Mouse (Mus musculus): ENCODE results near the gene Upk2.

Gene Upk2

DNA sequence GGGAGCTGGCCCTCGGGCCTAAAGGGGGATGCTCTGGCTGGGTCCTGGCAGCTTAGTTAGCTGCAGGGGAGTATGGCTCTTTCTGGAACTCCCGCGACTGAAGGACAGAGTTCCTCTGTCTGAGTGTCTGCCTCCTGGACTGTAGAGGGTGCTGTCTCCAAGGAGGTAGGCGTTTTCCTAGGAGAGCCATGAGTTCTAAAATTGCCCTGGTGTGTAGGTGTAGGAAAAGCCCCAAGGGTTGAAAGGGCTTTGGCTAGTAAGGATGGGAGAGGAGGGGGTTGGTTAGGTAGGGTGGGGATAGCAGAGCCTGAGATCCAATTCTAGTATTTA lies at the start of gene Upk2:
Gene Upk2 (minus strand): TSS at position 86 of the 330 bp plus-strand sequence.
- in situ Hi-C loops (cut with MboI, MseI) = loop anchor here (5.0 kb wide), 1 partner anchor 197 kb away; no protein-coding TSS in a partner anchor

DNA sequence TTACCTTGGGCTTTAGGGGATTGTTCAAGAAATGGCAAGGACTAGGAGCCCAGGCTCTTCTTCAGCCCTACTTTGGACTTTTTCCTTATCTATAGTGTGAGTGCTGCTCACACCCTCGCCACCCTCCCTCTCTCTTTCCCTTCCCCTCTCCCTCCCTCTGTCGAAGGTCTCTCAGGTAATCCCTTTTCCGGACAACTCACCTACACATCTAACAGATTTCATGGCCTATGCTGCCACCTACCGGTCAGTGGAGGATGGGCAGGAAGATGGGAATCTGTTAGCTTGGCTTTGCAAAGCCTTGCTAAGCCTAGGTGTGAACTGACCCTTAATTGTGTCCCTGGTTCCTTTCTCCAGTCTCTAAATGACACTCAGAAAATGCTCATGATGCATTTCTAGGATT lies 47.2 kb upstream of the Upk2 start:
- in situ Hi-C loops (cut with MboI, MseI) = loop anchor here (5.0 kb wide), 1 partner anchor 40 kb away; no protein-coding TSS in a partner anchor

DNA sequence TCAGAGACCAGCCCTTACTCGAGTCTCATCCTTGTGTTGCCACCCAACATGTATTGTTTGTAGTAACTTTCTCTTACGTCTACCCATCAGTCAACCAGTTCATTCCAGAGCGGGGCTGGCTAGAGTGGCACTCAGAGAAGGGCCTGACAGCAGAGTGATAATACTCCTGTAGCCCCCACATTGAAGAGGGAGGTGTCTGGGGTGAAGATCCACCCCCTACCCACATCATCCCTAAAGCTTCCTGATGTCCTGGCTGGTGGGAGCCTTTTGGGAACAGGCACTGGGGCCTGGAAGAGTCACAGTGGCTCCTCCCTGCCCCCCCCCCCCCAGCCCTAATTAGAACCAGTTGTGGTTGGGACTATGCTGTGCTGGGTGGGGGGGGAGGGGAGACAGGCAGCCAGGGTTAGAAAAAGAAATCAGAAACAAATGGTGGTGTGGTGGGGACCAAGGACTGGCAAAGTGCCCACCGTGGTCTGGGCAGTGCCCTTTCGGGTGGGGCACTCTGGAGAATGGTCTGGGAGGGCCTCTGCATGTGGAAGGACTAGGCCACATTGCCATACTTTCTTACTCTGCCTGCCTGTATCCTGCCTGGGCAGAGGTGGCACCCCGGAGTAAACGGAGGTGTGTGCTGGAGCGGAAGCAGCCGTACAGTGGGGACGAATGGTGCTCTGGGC lies 46.6 kb upstream of the Upk2 start:
- in situ Hi-C loops (cut with MboI, MseI) = loop anchor here (5.0 kb wide), 1 partner anchor 39 kb away; no protein-coding TSS in a partner anchor

DNA sequence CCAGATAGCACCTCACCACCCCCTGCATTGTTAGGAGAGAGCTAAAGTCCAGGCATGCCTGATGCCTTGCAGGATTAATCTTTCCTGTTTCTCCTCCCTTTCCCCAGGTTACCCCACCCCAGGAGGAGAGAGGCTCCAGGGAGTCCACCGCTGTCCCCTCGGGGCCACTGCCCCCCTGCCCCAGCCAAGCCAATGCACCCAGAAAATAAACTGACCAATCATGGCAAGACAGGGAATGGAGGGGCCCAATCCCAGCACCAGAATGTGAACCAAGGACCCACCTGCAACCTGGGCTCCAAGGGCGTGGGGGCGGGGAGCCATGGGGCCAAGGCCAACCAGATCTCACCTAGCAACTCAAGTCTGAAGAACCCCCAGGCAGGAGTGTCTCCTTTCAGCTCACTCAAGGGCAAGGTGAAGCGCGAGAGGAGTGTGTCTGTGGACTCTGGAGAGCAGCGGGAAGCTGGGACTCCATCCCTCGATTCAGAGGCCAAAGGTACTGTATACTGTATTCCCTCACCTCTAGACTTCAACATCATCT lies 45.9 kb upstream of the Upk2 start:
- in situ Hi-C loops (cut with MboI, MseI) = loop anchor here (5.0 kb wide), 1 partner anchor 38 kb away; no protein-coding TSS in a partner anchor

DNA sequence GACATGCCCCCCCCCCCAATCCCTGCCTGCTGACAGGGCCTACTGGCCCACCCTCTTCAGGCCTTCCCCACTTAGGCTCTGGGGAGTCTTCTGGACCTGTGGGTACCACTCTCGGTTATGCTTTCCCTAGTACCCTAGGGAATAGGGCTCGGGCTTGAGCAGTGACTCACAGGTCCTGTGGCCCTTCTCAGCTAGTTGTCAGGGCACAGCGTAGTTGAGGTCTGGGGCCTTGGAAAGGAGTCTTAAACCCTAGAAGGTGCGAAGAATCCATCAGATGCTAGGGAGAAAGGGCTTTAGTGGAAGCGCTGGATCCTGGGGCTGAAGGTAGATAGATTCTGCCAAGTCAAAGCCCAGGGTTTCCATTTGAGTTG lies 45.4 kb upstream of the Upk2 start:
- in situ Hi-C loops (cut with MboI, MseI) = loop anchor here (5.0 kb wide), 1 partner anchor 38 kb away; no protein-coding TSS in a partner anchor

DNA sequence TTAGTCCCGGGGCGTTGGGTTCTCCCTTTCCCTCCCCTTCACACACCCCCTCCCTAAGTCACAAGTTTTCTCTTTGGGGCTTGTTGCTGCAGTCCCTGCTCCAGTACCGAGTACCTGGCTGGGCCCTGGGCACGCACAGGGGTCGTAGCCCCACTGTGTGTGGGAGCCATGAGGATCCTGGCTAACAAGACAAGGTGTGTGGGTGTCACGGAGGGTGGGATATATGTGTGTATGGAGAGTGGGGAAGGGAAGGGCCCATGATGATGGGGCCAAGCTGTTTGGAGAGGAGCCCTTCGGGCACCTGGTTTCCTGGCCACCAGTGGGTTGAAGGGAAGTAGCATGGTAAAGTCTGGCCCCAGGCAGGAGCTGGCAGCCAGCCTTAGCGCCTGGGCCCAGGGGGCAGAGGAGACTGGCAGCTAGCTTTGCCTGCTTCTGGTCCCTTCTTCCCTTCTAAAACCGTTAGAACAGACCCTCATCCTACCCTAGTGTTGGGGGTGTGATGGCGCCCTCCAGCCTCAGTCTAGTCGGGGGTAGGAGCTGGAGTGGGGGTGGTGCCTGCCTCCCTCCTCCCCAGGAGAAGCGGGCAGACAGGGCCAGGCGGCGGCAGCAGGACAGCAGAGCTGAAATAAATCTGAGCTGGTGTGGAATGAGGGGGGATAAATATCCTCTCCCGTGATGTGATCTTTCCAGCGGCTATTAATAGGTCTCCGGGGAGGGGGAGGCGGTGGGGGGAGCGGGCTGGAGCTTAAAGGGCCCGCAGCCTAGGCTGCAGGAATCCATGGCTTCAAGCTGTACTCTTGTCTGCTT lies 44.8 kb upstream of the Upk2 start:
- in situ Hi-C loops (cut with MboI, MseI) = loop anchor here (5.0 kb wide), 1 partner anchor 37 kb away; no protein-coding TSS in a partner anchor

DNA sequence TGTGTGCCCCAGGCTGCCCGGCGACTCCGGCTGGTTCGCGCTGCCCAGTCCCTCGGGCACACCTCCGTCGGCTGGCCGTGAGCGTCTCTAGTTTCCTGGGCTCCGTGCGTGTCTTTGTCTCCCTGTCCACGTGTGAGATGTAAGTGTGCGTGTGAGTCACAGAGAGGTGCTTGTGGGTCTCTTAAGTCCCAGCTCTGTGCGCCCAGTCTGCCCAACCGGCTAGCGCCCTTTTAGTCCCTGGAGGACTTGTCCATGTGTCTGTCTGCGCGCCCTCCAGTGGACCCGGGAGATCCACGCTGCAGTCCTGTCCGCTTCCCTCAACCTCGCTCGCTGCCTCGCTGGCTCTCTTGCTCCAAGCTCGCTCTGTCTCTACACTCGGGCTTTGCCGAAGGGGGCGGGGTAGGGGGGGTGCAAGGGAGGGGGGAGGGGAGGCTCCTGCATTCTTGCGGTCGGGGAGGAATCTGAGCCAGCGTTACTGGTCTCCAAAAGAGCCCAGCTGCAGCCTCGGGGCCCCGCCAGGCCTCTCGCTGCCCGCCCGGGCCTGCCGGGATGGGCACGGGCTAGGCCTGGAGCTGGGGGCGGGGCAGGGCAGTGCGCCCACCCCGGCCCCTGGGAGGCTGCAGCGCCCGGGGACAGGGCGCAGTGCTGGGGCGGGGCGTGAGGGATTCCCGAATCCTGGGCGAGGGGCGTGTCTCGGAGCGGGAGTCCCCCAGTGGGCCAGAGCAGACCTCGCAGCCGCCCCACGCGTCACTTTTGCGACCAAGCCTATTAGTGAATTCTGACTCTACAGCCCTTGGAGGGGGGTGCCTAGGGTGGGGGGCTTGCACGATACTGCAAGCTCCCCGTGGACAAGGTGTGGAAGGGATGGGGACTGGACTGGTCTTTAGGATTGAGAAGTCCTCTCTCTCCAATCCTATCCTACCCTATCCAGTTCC lies 43.9 kb upstream of the Upk2 start:
- in situ Hi-C loops (cut with MboI, MseI) = no loop called here

DNA sequence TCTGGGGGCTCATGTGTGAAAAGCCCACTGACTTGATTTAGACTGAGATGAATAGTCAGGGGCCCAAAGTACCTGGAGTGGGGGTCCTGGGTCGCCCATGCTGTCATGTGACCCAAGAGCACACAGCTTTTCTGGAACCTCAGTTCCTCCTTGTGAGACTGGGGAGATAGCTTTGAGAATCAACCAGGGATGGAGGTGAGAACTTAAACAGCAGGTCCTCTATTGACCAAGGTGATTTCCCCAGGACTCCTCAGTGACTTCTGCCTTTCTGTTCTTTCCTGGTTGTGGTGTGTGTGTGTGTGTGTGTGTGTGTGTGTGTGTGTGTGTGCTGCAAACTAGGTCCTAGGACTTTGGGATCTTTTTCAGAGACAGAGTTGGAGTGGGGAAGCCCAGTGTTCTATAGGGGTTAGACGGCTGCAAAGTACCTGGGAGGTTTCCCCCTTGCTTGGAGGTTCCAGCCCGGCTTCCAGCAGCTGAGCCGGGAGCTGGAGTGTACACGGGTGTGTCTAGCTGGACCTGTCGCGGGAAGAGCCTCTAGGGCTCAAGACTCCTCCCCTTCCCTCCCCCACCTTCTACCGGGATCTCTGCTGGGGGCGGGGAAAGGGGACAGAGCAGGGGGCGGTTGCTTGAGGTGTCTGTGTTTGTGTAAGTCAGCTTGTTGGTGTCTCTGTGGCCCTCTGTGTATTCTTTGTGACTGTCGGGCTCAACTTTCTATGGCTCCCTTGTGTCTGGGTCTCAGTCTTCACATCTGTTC lies 43.0 kb upstream of the Upk2 start:
- in situ Hi-C loops (cut with MboI, MseI) = no loop called here

DNA sequence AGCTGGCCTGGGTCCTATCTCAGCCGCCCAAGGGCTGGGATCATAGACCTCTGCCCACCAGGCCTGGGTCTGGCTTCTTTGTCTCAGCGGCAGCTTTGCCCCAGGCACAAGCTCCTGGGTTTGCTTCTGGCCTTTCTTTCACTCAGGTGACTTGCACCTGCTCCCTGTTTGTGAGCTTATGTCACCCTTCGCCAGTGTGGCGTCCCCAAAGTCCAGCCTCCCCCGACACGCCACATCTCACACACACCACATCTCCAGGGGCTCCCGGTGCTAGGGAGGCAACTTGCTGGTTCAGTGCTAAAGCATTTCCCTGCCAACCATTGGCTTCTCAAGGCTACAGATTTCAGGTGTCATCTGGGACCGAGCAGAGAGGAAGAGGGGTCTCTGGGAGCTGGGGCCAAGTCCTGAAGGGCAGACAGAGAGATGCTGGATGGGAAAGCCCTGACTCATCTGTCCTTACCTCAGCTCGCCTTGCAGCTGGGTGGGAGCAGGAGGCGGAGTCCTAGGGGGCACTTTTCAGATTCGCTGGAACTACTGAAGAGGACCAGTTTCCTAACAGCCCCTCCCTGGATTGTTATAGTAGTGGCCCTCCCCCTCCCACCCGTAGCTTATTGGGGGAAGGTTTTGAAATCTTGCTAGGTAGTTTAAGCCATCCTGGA lies 42.2 kb upstream of the Upk2 start:
- in situ Hi-C loops (cut with MboI, MseI) = no loop called here

DNA sequence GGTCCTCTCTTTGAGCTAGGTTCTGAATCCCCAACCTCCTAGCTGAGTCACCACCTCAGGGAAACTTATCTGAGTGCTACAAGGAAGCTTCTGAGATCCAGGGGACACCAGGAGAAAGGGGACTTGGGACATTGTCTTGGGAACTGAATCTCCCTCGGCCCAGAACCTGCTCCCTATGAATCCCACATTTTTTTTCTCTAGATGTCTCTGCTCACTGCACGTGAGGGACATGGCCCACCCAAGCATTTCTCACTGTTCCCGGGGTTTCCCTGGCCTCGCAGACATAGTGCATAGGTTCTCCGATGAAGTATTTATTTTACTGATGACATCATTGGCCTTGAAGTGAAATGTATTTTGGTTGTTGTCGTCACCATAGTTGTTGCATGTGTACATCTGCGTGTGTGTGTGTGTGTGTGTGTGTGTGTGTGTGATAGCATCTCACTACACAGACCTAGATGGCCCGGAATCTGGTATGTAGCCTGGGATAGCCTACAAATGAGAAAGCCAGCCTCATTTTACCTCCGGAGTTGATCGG lies 41.1 kb upstream of the Upk2 start:
- in situ Hi-C loops (cut with MboI, MseI) = no loop called here

DNA sequence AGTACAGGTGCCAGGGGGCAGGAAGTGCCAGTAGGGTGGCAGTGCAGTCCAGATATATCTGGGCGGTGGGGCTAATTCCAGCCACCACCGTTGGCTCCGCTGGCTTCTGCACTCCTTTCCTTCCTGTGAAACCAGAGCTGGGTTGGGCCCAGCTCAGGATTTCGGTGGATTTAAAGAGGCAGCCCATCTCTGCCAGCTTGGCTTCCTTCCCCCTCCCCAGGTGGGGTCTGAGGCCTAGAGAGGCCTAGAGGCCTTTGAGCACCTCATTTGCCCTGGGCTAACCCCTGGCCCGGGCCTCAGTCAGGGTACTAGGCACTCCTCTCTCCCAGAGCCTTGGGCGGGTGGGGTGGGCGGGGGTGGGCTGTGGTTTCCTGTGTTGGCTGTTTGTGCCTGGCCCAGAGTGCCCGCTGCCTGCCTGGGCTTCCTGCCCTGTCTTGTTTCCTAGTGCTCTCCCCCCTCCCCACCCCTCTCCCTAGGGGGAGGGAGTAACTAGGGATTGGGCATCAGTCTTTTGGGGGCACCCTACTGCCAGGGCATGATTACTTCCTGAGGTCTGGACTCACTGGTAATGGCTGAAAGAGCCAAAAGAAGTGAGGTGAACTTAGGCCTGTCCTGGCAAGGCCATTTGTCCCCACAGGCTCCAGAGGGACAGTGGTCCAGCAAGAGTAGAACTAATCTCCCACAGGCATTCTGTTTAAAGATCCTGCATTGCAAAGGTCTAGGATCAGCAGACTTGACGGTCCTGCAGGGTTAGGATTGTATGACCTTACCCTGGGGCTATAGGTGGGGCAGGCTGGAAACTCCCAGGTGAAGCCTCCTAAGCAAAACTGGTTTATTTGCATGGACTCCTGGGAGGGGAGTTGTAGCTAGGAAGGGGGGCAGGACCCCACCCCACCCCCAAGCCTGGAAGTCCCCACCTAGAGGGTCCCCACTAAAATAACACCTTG lies 40.4 kb upstream of the Upk2 start:
- in situ Hi-C loops (cut with MboI, MseI) = no loop called here

DNA sequence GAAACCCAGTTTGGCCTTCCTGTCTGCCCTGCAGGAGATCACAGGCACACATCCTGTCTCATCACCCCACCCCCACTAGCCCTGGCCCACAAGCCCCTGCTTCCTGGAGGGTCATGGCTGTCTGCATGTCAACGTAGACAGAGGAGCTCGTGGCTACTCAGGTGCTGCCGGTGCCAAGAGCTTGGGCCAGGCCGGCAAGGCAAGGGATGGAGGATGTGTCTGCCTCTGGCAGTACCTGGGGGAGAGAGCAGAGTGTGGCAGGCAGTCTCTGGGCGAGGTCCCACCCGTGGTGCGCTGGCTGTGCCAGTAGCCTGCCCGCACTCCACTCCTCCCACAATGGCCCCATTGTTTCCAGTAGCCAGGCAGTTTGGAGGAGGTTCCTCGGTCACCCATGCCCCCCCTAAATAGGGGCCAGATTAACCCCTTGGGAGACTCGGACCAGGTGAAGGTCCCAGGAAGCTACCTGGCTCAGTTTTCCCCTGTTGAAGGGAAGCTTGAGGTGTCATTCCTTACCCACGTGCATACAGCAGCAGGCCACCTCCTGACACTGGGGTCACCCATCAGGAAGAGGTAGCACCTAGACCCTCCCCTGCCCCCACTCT lies 39.6 kb upstream of the Upk2 start:
- in situ Hi-C loops (cut with MboI, MseI) = no loop called here

DNA sequence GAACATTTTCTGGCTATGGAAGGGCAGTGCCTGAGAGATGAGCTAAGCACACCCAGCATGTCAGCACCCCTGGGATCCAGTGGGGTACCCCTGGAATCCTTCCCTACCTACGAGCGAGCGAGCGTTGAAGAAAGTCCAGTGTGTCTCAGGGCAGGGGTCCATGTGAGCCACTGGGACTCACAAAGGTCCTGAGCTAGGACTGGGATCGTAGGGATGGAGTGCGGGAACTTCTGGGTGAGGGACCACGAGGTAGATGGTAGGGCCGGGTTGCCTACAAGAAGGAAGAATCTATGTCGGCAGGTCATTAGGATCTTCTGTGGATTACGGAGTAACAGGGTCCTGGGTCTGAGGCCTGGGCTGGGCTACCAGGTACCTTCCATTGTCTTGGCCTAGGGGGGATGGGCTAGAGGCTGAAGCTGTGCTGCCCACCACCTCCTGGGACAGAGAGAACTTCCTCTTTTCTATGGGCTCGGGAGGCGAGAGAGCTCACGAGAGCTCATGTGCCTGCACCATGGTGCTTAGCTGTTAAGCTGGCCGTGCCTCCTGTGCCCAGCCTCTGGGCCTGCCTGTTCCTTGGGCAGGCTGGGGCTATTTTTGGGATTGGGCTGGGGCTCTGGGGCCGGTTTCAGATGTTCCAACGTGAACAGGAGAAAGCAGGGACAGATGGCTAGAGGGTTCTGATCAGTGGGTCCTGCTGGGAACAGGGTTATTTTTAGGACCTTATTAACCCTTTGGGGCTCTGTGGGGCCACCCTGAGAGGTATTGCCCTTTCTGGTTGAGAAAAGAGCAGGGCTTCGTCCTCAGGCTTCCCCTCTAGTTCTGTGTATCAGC lies 38.1 kb upstream of the Upk2 start:
- in situ Hi-C loops (cut with MboI, MseI) = no loop called here

DNA sequence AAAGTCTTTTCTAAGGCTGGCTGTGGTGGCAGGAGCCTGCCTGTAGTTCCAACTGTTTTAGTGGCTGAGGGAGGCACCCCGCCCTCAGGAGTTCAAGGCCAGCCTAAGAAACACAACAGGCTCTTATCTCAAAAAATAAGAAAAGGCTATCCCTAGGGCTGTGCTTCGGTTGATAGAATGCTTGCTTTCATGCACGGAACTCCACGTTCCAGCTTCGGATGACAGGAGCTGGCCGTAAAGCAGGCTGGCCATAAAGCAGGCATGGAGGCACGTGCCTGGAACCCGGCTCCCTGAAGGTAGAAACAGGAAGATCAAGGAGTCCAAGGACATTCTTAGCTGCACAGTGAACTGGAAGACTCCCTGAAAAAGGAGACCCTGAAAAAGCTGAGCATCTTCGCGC lies 36.6 kb upstream of the Upk2 start:
- in situ Hi-C loops (cut with MboI, MseI) = no loop called here

DNA sequence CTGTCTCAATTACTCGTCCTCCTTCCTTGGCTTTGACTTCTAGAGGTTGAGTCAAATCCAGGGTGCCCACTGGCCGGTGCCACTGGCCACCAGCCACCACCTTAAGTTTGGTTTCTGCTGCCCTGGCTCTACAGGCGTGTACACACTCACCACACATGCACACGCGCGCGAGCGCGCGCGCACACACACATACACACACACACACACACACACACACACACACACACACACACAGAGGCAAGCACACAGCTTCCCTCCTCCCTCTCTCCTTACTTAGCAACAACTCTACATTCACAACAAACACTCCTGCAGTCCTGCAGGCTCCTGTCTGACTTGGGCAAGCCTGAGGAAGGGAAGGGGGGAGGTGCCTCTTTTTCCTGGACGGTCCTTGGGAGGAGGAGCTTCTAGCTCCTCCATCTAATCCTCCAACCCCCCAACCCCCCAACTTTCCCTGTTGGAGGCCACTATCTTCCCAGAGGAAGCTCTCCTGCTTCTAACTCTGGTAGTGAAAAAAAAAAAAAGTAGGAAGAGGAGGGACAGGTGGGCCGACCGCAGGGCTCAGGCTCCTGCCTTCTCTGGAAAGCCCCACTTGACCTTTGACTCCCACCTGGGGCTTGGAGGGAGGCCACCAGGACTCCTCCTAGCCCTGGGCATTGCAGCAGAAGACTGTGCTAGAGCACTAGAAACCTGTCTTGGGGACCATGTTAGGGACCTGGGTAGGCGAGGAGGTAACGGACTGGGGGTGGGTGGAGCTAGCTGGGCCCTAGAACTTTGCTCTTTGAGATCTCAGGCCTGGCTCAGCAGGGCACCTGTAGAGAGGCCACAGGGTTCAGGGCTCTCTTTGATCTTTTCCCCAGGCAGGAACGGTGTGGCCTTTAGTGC lies 35.6 kb upstream of the Upk2 start:
- in situ Hi-C loops (cut with MboI, MseI) = no loop called here

DNA sequence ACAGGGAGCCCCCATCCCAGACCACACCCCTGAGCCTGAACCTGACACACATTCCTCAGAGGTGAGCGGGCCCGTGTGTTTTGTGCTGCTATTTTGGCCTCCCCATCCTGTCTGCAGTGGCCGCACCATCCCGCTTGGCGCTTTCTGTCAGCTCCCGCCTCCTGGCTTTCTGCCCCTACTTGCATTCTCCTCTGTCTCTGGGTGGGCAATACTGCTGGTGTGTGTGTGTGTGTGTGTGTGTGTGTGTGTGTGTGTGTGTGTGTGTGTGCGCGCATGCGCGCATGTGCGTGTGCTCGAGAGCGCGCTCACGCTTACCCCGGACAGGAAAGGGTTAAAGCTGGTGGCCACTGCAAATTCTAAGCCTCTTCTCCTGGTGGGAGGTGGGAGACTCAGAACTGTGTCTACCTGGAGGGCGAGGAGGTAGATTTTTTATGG lies 34.9 kb upstream of the Upk2 start:
- in situ Hi-C loops (cut with MboI, MseI) = no loop called here

Measured in regulatory T cell (primary cell).